In genomic region chr14:31781309-31782049, GRCm38 (mm10) we compare ENCODE assay signal across 8 mouse cellular contexts. TPM values are rescaled to one million over a fixed set of nuclear protein-coding genes. Genes with fewer than 3 reads are reported as not detected.
DNase-seq lines count a peak whose midpoint lies in the region; ATAC-seq and TF ChIP-seq lines count a peak whose summit lies in the region.

No protein-coding gene starts in this region.

- TF ChIP-seq CTCF in CH12.LX (conservative IDR thresholded peaks at IDR 0.05 in 1 of 2, IDR thresholded peaks at IDR 0.05 in 1 of 2; ENCODE audit: low read depth in 2 of 2, low read length in 2 of 2) = no peak

- TF ChIP-seq RAD21 in CH12.LX (IDR thresholded peaks at IDR 0.05; ENCODE audit: low read depth, low read length) = no peak

- no peak overlapping the region for H3K27ac ChIP-seq in CH12.LX (ENCODE audit: insufficient read depth, low read depth)
- H3K27ac ChIP-seq in heart, embryonic 12.5 days (ENCODE audit: poor library complexity, severe bottlenecking) = peak overlapping the region; percentile 79
- H3K27ac ChIP-seq in liver, embryonic 12.5 days = peak overlapping the region; percentile 62

- no peaks in the 10 kb centered on the region for H3K27me3 ChIP-seq in CH12.LX (replicated peaks)
- no peaks in the 10 kb centered on the region for H3K27me3 ChIP-seq in heart, embryonic 12.5 days (replicated peaks)
- H3K27me3 ChIP-seq in liver, embryonic 12.5 days (replicated peaks) = no peaks in the 10 kb centered on the region

- peaks cover 0 to 3% of the 10 kb centered on the region in 2 experiments for H3K36me3 ChIP-seq in CH12.LX (replicated peaks in 1 of 2; ENCODE audit: control insufficient read depth in 1 of 2, insufficient read depth in 1 of 2, low read length in 1 of 2)
- no peaks in the 10 kb centered on the region for H3K36me3 ChIP-seq in heart, embryonic 12.5 days
- H3K36me3 ChIP-seq in liver, embryonic 12.5 days = no peaks in the 10 kb centered on the region

- H3K9me3 ChIP-seq in CH12.LX (replicated peaks; ENCODE audit: low read length) = no peaks in the 10 kb centered on the region
- H3K9me3 ChIP-seq in heart, embryonic 12.5 days (replicated peaks) = no peaks in the 10 kb centered on the region
- no peaks in the 10 kb centered on the region for H3K9me3 ChIP-seq in liver, embryonic 12.5 days (replicated peaks)

- WGBS in heart, embryonic 12.5 days = 48% methylated on average over 11 of the region's 11 CpGs
- WGBS in liver, embryonic 12.5 days (ENCODE audit: insufficient replicate concordance) = 30% methylated on average over 11 of the region's 11 CpGs

- in situ Hi-C loops in CH12.LX (cut with MboI; ENCODE audit: low pct_ligation_motif_present, low pct_unique_long_range_greater_than_20kb, low sequenced_read_pairs) = loop anchor here (5.0 to 10.0 kb wide), 2 partner anchors 129 to 267 kb away; no protein-coding TSS in a partner anchor

- dilution Hi-C loops in CH12.LX (cut with MboI; ENCODE audit: extremely low pct_ligation_motif_present, extremely low pct_unique_long_range_greater_than_20kb, low sequenced_read_pairs) = no loop called here

- no peak for DNase-seq in CH12.LX (ENCODE audit: extremely low read depth)
- DNase-seq in brain, adult 2 months (ENCODE audit: low read depth, low spot score) = peak; percentile 91
- DNase-seq in kidney, postnatal 14 days = peak; percentile 23
- peak; percentile 16 to 23 for DNase-seq in natural killer cell, adult 2 months (ENCODE audit: low spot score in 2 of 2)
- DNase-seq in thymus, postnatal 10 days (ENCODE audit: low spot score in 2 of 2) = peak; percentile 32 to 34

- peak; percentile 74 for ATAC-seq in erythroblast, adult 5-6 weeks (replicated peaks; ENCODE audit: low FRiP score, poor library complexity, severe bottlenecking)
- no peak for ATAC-seq in heart, embryonic 12.5 days (ENCODE audit: insufficient number of reproducible peaks, low FRiP score)
- 0 out of 2 replicates have a peak, but pooled peaks have one; percentile 37 for ATAC-seq in liver, embryonic 12.5 days

- H3K4me2 ChIP-seq in CH12.LX (ENCODE audit: insufficient read depth, low read depth, poor library complexity, severe bottlenecking) = 0 out of 2 replicates have a peak overlapping the region, but pooled peaks have one; percentile 15
- H3K4me2 ChIP-seq in heart, embryonic 12.5 days = peak overlapping the region; percentile 59
- peak overlapping the region; percentile 66 for H3K4me2 ChIP-seq in liver, embryonic 12.5 days

- no peak for TF ChIP-seq EP300 in CH12.LX (IDR thresholded peaks at IDR 0.05; ENCODE audit: low read length)

- no peak overlapping the region for H3K9ac ChIP-seq in CH12.LX (ENCODE audit: insufficient read depth, low read depth)
- H3K9ac ChIP-seq in heart, embryonic 12.5 days = peak overlapping the region; percentile 23; the same call in 1 of the 2 replicates
- peak overlapping the region; percentile 62 for H3K9ac ChIP-seq in liver, embryonic 12.5 days

- peak overlapping the region in 2 of 3 experiments; percentile 35 to 39 for H3K4me3 ChIP-seq in CH12.LX (replicated peaks in 1 of 3; ENCODE audit: low read depth in 2 of 3, low read length in 2 of 3, poor library complexity in 1 of 3)
- peak overlapping the region; percentile 7; the same call in 1 of the 2 replicates for H3K4me3 ChIP-seq in heart, embryonic 12.5 days
- H3K4me3 ChIP-seq in liver, embryonic 12.5 days = peak overlapping the region; percentile 37

- peaks cover 4% of the 10 kb centered on the region; the same call in 1 of the 2 replicates for H3K79me2 ChIP-seq in CH12.LX (replicated peaks; ENCODE audit: control insufficient read depth, extremely low read depth, insufficient read depth, poor library complexity, severe bottlenecking)

- no peak for TF ChIP-seq POLR2A in CH12.LX (IDR thresholded peaks at IDR 0.05; ENCODE audit: low read depth, low read length)

- peaks cover 0 to 35% of the 10 kb centered on the region in 2 experiments; a peak in 2 of 4 replicates for H3K4me1 ChIP-seq in CH12.LX (ENCODE audit: control insufficient read depth in 1 of 2, insufficient read depth in 2 of 2)
- peaks cover 18% of the 10 kb centered on the region for H3K4me1 ChIP-seq in heart, embryonic 12.5 days (replicated peaks)
- peaks cover 37% of the 10 kb centered on the region for H3K4me1 ChIP-seq in liver, embryonic 12.5 days

TF ChIP-seq in CH12.LX, 34 proteins besides CTCF, POLR2A, EP300 and RAD21:
- TF ChIP-seq ZNF384 (IDR thresholded peaks at IDR 0.05; ENCODE audit: low read depth, low read length) (peak; percentile 36; the same call in 1 of the 2 replicates), ETS1 (conservative IDR thresholded peaks at IDR 0.05; ENCODE audit: low read depth, low read length) (no peak), MEF2A (IDR thresholded peaks at IDR 0.05; ENCODE audit: borderline replicate concordance, low read depth, low read length) (no peak)
TF ChIP-seq in CH12.LX: peak in this region for 1.

RNA-seq across cellular contexts. Expression of gene Ankrd28, which starts 49.0 kb away (rescaled TPM):
- total RNA-seq in CH12.LX (2012; rRNA removed) (7.3 and 8.6 TPM in 2 replicates), CH12.LX (2014; rRNA removed) (14.3 and 14.9 TPM in 2 replicates)
- polyA plus RNA-seq in CH12.LX (2012; ENCODE audit: insufficient read length, low read depth) = 15.0 and 16.0 TPM in 2 replicates
- 79.4 and 80.5 TPM in 2 replicates for total RNA-seq in erythroblast, adult 5-6 weeks (2015; ENCODE audit: low replicate concordance)
- total RNA-seq in erythroblast, adult 5-6 weeks (2017; ENCODE audit: low replicate concordance) = 147 and 157 TPM in 2 replicates
- polyA plus RNA-seq in heart, embryonic 12.5 days (2016; fragmentation: Nextera tagmentation; extraction: Ambion mirVana) = 8.8 and 11.7 TPM in 2 replicates
- 6.2 and 6.6 TPM in 2 replicates for polyA plus RNA-seq in liver, embryonic 12.5 days (2016; fragmentation: Nextera tagmentation; extraction: Ambion mirVana)

Comparison
In these comparisons a context has a peak if more than half of its experiments do, and no peak if none do; other contexts are left out.
1. H3K4me2 ChIP-seq: peak in every context shown above with its lines; median percentile 66 in liver, embryonic 12.5 days; 59 in heart, embryonic 12.5 days; 15 in CH12.LX.